Mouse (Mus musculus) liver, adult 10 weeks (tissue): Measurements from ENCODE around the gene Arl9. TPM values are rescaled to one million over a fixed set of nuclear protein-coding genes. Genes with fewer than 3 reads are reported as not detected.

Experiments
- polyA plus RNA-seq: library from polyadenylated mRNA; stranded (reverse); fragments of 350-450 nt; fragmentation: Illumina TruSeq; extraction: RNeasy Lipid Tissue Mini Kit (QIAGEN cat#74804); gene quantifications from one replicate; pipeline ENCODE4 v1.2.3, GENCODE M21; 2014; ENCODE audit warnings: low read depth, low replicate concordance

Gene Arl9
- not detected for polyA plus RNA-seq

GRCm38 (mm10) chr5:77004051-77004821 is at the start of gene Arl9:
TSS of gene Arl9 (plus strand) at chr5:77004055.

GRCm38 (mm10) chr5:76974554-76975285 is 29.1 kb upstream of the Arl9 start, which contains the start of gene Srp72:
TSS of gene Srp72 (plus strand) at chr5:76974683.

GRCm38 (mm10) chr5:77015544-77016482 is 12.0 kb downstream of the Arl9 start, which contains the start of gene Thegl:
TSS of gene Thegl (plus strand) at chr5:77016023.

Other genes starting within 250 kb of the Arl9 start
- gene Aasdh, start 98.5 kb upstream of the Arl9 start, polyA plus RNA-seq = 23.0 TPM
- gene Paics, start 52.7 kb upstream of the Arl9 start, polyA plus RNA-seq = 359 TPM
- 17.6 TPM for gene Ppat, start 52.5 kb upstream of the Arl9 start, polyA plus RNA-seq
- 138 TPM for gene Srp72, start 29.4 kb upstream of the Arl9 start, polyA plus RNA-seq
- gene Thegl, start 12.0 kb downstream of the Arl9 start, polyA plus RNA-seq = not detected
- 37.7 TPM for gene Hopx, start 111.1 kb downstream of the Arl9 start, polyA plus RNA-seq
- gene Spink2, start 207.4 kb downstream of the Arl9 start, polyA plus RNA-seq = not detected